Mouse (Mus musculus) ES-E14 (cell line): ENCODE measurements around the gene Dcaf11. TPM values are rescaled to one million over a fixed set of nuclear protein-coding genes. Genes with fewer than 3 reads are reported as not detected.

Experiments
- DNase-seq: peaks from one replicate; pipeline ENCODE4 v3.0.0-alpha.2; 2013; ENCODE audit warnings: low read depth, low spot score
- H3K27ac ChIP-seq: 2 replicates; pipeline ENCODE4 v1.5.1; 2012; ENCODE audit warnings: low read depth, mild to moderate bottlenecking, low read length, moderate library complexity, mixed read lengths; ENCODE audit not compliant: poor library complexity, insufficient read depth, severe bottlenecking
- H3K36me3 ChIP-seq: 2 replicates; pipeline ENCODE4 v1.6.1; 2012; ENCODE audit warnings: mild to moderate bottlenecking, low read length, moderate library complexity, mixed read lengths; ENCODE audit not compliant: control insufficient read depth, poor library complexity, insufficient read depth, severe bottlenecking
- H3K4me1 ChIP-seq, 2 experiments: fragments of 150-350 bp in 1 of 2; sonication (generic) in 1 of 2; 2 replicates each; pipeline ENCODE4 v1.6.1; 2012; ENCODE audit warnings: low read length in 2 of 2, mild to moderate bottlenecking in 1 of 2, mixed read lengths in 1 of 2; ENCODE audit not compliant: control insufficient read depth in 2 of 2, insufficient read depth in 2 of 2, poor library complexity in 1 of 2
- H3K4me3 ChIP-seq, 2 experiments: fragments of 150-350 bp in 1 of 2; sonication (generic) in 1 of 2; 2 replicates each; pipeline ENCODE4 v1.5.1; 2012; ENCODE audit warnings: low read length in 2 of 2, low read depth in 1 of 2, mild to moderate bottlenecking in 1 of 2, mixed read lengths in 1 of 2; ENCODE audit not compliant: insufficient read depth in 1 of 2, poor library complexity in 1 of 2, severe bottlenecking in 1 of 2
- H3K9ac ChIP-seq: 2 replicates; pipeline ENCODE4 v1.6.1; 2012; ENCODE audit warnings: low read depth, mild to moderate bottlenecking, low read length, mixed read lengths; ENCODE audit not compliant: poor library complexity, insufficient read depth, severe bottlenecking
- H3K9me3 ChIP-seq: fragments of 150-350 bp; sonication (generic); 2 replicates; pipeline ENCODE4 v1.6.1; 2012; ENCODE audit warnings: low read depth, mild to moderate bottlenecking, low read length; ENCODE audit not compliant: control insufficient read depth, insufficient read depth
- CHD2 ChIP-seq: IDR thresholded peaks from 2 replicates; pipeline ENCODE4 v1.6.1; 2014; ENCODE audit warnings: mild to moderate bottlenecking, low read depth, low read length, inconsistent platforms
- HCFC1 ChIP-seq: IDR thresholded peaks from 2 replicates; pipeline ENCODE4 v1.6.1; 2012; ENCODE audit warnings: low read length, inconsistent platforms, borderline replicate concordance; ENCODE audit not compliant: insufficient read depth
- MAFK ChIP-seq: IDR thresholded peaks from 2 replicates; pipeline ENCODE4 v1.6.1; 2014; ENCODE audit warnings: mild to moderate bottlenecking, low read depth, low read length, inconsistent platforms; ENCODE audit not compliant: insufficient read depth
- ZC3H11A ChIP-seq: IDR thresholded peaks from 2 replicates; pipeline ENCODE4 v1.6.1; 2012; ENCODE audit warnings: low read depth, mild to moderate bottlenecking, inconsistent platforms, low read length, borderline replicate concordance
- ZNF384 ChIP-seq: IDR thresholded peaks from 2 replicates; pipeline ENCODE4 v1.6.1; 2012; ENCODE audit warnings: low read depth, low read length, inconsistent platforms
- in situ Hi-C, 2 experiments: fragments of 600-800 bp; cut with MboI; formaldehyde crosslinking; loops; one replicate each; pipeline ENCODE4 v1.15.1; 2025; ENCODE audit warnings: low sequenced_read_pairs in 2 of 2, inconsistent platforms in 1 of 2; ENCODE audit not compliant: unreplicated experiment in 2 of 2
- total RNA-seq: library from RNA; depleted of rRNA; stranded (reverse); fragments of 300-350 nt; gene quantifications from 2 replicates; pipeline ENCODE4 v1.2.3, GENCODE M21; 2012

Dcaf11 gene
- total RNA-seq, 1 experiment, result 17.5 TPM

GRCm38 (mm10) chr14:55550191-55550590 is 9.6 kb upstream of the Dcaf11 start:
- in situ Hi-C loops, result no loop called here
- Histone ChIP-seq H3K4me1 (peaks cover 8 to 18% of the 10 kb centered on the region in 2 experiments), H3K9ac (no peak overlapping the region), H3K4me3 (no peak overlapping the region), H3K36me3 (peaks cover 25% of the 10 kb centered on the region; the same call in 1 of the 2 replicates), H3K9me3 (no peaks in the 10 kb centered on the region), H3K27ac (no peak overlapping the region; the same call in 1 of the 2 replicates)
- no peak for DNase-seq
- TF ChIP-seq CHD2, result no peak
- no peak for TF ChIP-seq MAFK
- no peak for TF ChIP-seq ZNF384
- TF ChIP-seq ZC3H11A, result no peak
- TF ChIP-seq HCFC1, result no peak

GRCm38 (mm10) chr14:55551347-55551746 is 8.5 kb upstream of the Dcaf11 start:
- no peaks in the 10 kb centered on the region for H3K9me3 ChIP-seq
- H3K36me3 ChIP-seq, result peaks cover 19% of the 10 kb centered on the region; the same call in 1 of the 2 replicates
- in situ Hi-C loops, result no loop called here
- peak overlapping the region; percentile 71; the same call in 1 of the 2 replicates for H3K27ac ChIP-seq
- no peak overlapping the region for H3K9ac ChIP-seq
- H3K4me3 ChIP-seq, result no peak overlapping the region
- peaks cover 8 to 18% of the 10 kb centered on the region in 2 experiments for H3K4me1 ChIP-seq
- TF ChIP-seq HCFC1 (no peak), ZNF384 (no peak), ZC3H11A (no peak), MAFK (no peak), CHD2 (no peak)
- DNase-seq, result no peak

- Histone ChIP-seq H3K4me1 (peaks cover 8 to 18% of the 10 kb centered on the region in 2 experiments), H3K36me3 (peaks cover 16% of the 10 kb centered on the region; the same call in 1 of the 2 replicates), H3K9ac (peak overlapping the region; percentile 30; the same call in 1 of the 2 replicates), H3K9me3 (no peaks in the 10 kb centered on the region), H3K4me3 (no peak overlapping the region), H3K27ac (peak overlapping the region; percentile 71; the same call in 1 of the 2 replicates)
- DNase-seq, result no peak
- in situ Hi-C loops, result no loop called here
- TF ChIP-seq ZNF384, result no peak
These were observed 8.0 kb upstream of the Dcaf11 start for GRCm38 (mm10) chr14:55551794-55552193.

GRCm38 (mm10) chr14:55554635-55555034 is 5.2 kb upstream of the Dcaf11 start:
- H3K9ac ChIP-seq, result no peak overlapping the region
- in situ Hi-C loops, result no loop called here

GRCm38 (mm10) chr14:55555788-55556187 is 4.0 kb upstream of the Dcaf11 start:
- H3K9me3 ChIP-seq, result no peaks in the 10 kb centered on the region
- DNase-seq, result no peak
- in situ Hi-C loops, result no loop called here
- no peak overlapping the region for H3K4me3 ChIP-seq
- H3K4me1 ChIP-seq, result peaks cover 4 to 11% of the 10 kb centered on the region in 2 experiments; a peak in 3 of 4 replicates
- no peaks in the 10 kb centered on the region for H3K36me3 ChIP-seq
- TF ChIP-seq HCFC1, result no peak
- TF ChIP-seq MAFK, result no peak
- no peak for TF ChIP-seq ZC3H11A
- no peak for TF ChIP-seq ZNF384
- no peak for TF ChIP-seq CHD2
- no peak overlapping the region for H3K9ac ChIP-seq
- H3K27ac ChIP-seq, result no peak overlapping the region

More at GRCm38 (mm10) chr14:55554635-55555034, 5.2 kb upstream of the Dcaf11 start:
- H3K27ac ChIP-seq, result no peak overlapping the region
- H3K36me3 ChIP-seq, result no peaks in the 10 kb centered on the region
- no peak for TF ChIP-seq HCFC1
- TF ChIP-seq ZNF384, result 0 out of 2 replicates have a peak, but pooled peaks have one; percentile 22
- no peak for TF ChIP-seq MAFK
- TF ChIP-seq ZC3H11A, result no peak
- no peak for TF ChIP-seq CHD2
- no peak overlapping the region for H3K4me3 ChIP-seq
- no peak for DNase-seq
- peaks cover 8 to 11% of the 10 kb centered on the region in 2 experiments for H3K4me1 ChIP-seq
- H3K9me3 ChIP-seq, result no peaks in the 10 kb centered on the region
